Mouse (Mus musculus) adrenal gland, postnatal 25 days (tissue): ENCODE results near the gene Adamts12. TPM values are rescaled to one million over a fixed set of nuclear protein-coding genes. Genes with fewer than 3 reads are reported as not detected.

Experiments
- DNase-seq: peaks from one replicate; pipeline ENCODE4 v3.0.0; 2021; ENCODE audit warnings: mixed read lengths
- long read RNA-seq: library from polyadenylated mRNA; stranded (forward); transcript quantifications from one replicate; pipeline ENCODE4 v2.0.0, GENCODE M21; 2021
- total RNA-seq: library from RNA; stranded (reverse); gene quantifications from 2 replicates; pipeline ENCODE4 v1.2.3, GENCODE M21; 2021

The Adamts12 gene
- 5.6 and 6.4 TPM in 2 replicates for total RNA-seq
- long read RNA-seq: 0 reads

DNA sequence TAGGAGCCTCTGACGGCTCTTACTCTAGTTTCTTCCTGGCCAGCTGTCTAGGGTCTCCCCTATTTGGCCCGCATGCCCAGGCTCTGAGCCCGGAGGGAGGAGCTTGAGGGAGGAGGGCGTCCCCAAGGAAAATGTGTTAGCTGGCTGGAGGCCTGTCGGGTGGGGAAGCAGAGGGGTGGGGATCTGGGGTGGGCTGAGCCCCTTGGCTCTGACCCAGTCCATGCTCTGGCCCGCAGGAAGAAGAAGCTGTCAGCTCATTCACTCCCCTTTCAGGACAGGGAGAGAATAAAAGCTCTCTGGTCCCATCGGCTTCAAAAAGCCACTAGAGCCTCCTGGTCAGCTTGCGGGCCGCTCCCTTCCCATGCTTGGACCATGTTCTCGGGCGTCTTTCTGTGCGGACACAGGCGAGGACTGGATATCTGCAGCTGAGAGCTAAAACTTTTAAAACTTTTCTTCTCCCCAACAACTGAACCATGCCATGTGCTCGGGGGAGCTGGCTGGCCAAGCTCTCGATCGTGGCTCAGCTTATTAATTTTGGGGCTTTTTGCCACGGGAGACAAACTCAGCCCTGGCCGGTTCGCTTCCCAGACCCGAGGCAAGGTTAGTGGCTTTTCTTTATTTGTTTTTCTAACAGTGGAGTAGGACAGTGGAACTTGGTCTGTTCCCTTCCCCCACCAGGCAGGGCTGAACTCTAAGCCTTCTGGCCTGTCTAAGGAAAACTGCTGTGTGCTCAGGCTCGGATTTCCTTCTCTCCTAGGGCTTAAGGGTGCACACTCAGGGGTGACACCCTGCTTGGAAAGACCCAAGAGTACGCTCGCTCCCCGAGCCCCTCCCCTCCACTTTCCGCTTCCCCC is at the start of gene Adamts12:
Gene Adamts12, plus strand, starts transcription at position 233 of the 854 bp plus-strand sequence.
- DNase-seq: peak; percentile 39

- DNase-seq: no peak
Observed at GRCm38 (mm10) chr15:11014931-11015330, 49.7 kb upstream of the Adamts12 start.

- no peak for DNase-seq
Observed at GRCm38 (mm10) chr15:11026801-11027561, 37.6 kb upstream of the Adamts12 start.

DNA sequence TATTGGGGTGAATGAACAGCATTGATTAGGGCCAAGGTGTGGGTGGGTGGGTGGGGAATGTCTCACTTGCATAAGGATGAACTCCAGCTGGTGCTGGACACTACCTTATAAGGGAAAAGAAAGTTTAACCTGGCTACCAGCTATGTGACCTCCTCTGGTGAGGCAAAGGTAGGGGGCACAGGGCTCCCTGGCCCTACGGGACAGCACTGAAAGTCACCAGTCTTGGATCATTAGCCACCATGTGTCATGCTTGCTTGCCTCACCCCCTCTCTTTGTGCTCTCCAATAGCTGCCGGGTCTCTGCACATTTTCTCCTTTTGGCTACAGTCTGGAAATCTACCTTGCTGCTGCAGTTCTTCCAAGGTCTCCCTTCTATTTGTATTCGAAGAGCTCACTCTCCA is 34.4 kb upstream of the Adamts12 start:
- no peak for DNase-seq

- DNase-seq: no peak
Observed at GRCm38 (mm10) chr15:11035947-11036474, 28.6 kb upstream of the Adamts12 start.

DNA sequence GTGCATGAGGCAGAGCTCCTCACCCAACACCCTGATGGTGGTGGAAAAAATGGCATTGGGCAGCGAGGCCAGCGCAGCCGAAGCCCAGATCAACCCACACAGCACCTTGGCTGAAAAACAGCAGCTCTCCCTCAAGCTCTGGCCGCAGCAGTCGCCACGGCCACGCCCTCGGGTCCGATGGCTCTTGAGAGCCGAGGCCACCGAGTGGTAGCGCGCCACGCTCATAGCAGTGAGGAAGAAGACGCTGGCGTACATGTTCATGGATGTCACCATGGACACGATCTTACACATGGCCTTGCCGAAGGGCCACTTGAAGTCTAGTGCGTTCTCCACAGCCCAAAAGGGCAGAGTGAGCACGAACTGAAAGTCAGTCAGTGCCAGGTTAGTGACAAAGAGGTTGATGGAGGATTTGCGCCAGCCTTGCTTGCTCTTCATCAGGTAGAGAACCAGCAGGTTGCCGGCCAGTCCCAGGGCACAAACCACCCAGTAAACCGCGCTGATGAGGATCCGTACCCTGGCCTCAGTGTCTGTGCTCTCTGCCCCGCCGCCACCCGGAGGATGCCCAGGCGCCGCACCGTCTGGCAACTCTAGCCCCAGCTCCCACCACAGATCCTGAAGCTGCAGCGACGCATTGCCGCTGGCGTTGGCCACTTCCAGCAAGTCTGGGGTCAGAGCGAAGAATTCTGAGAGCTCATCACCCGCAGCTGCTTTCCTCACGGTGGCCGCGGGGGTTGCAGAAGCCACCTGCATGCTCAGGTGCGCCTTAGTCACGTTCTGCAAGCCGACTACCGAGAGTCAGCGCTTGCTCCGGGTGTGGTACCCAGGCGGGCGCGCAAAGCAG is 27.8 kb upstream of the Adamts12 start:
- no peak for DNase-seq

DNA sequence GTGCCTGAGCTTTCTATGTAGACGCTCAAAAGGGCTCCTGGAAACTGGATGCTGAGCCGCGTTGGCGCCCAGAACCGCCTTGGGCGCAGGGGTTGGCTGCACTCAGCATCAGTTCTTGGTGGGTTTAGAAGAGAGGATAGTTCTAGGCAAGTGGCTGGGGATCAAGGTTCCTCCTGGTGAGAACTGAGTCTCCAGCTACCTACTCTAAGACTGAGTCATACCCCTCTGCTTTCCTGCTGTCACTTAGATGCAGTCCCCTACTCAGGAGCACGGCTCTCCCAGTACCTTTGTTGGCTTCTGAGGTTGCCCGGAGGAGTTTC is 27.3 kb upstream of the Adamts12 start:
- no peak for DNase-seq

- no peak for DNase-seq
Observed at GRCm38 (mm10) chr15:11037711-11038110, 26.9 kb upstream of the Adamts12 start, which contains the start of gene Rxfp3. TSS of gene Rxfp3 (minus strand) at chr15:11037991.

DNA sequence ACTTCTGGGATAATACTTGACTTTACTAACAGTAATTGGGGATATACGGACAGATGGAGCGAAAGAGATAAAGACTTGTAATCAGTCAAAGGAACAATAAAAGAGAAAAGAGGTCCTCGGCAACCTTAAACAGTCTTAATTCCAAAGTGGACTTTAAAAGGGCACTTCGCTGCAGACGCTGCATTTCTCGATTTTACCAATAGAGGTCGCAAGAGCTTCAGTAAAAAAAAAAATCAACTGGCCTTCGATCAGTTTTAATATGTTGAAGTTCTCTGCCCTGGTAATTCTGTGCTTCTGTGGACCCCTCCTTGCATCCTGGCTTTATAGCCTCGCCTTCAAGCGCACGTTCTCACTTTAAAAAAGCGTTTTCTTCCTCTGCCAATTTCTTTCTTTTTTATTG is 26.1 kb upstream of the Adamts12 start:
- no peak for DNase-seq

DNA sequence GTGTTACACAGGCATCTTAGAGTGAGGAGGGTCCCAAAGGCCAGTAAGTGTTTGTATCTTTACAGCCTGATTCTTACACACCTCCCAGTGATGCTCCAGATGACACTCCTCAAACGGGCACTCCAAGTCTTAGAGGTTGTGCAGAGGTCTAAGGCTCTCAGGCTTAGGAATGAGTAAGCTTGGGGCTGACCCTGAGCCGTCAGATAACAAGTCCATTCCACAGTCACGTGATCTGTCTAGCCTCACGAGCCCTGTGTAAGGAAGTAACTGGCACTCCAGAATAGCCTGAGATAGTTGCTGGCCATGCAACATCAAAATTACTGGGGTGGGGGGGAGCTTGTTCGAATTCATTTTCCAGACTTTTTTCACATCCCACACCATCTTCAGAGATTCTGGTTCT is 24.5 kb upstream of the Adamts12 start:
- no peak for DNase-seq

- DNase-seq: no peak
Observed at GRCm38 (mm10) chr15:11041229-11041628, 23.4 kb upstream of the Adamts12 start.

GRCm38 (mm10) chr15:11042828-11043227 is 21.8 kb upstream of the Adamts12 start:
- no peak for DNase-seq

DNA sequence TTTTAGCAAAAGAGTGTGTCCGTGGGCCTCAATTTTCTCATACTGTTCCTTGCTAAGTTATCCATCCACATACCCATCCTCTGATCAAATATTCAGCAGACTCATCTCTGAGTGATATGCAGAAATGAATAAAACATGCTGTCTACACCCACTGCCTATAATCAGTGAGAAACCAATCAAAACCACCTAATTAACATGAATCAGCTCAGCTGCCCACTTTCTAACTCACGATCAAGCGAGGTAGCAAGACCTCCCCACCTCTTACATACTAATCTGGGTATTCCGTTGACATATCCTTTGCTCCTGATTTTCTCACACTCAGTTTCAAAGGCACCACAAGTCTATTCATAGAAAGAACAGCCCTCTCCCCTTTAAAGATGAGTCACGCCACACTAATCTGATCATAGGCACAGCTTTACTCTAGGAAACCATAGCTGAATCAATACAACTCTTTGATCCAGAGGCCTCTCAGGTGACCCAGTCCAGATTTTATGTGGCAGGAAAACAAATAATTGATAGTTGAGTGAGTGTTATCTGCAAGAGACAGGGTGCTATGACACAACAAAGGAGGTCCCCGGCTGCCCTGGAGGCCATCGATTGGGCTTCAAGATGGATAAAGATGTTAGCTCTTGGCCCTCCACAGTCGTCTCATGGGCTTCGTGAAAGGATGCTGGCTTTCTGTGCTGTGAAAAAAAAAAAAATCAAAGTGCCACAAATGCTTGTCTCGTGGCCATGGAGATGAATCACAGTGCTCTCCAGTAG is 10.7 kb upstream of the Adamts12 start:
- no peak for DNase-seq

GRCm38 (mm10) chr15:11054440-11055080 is 10.0 kb upstream of the Adamts12 start:
- no peak for DNase-seq

DNA sequence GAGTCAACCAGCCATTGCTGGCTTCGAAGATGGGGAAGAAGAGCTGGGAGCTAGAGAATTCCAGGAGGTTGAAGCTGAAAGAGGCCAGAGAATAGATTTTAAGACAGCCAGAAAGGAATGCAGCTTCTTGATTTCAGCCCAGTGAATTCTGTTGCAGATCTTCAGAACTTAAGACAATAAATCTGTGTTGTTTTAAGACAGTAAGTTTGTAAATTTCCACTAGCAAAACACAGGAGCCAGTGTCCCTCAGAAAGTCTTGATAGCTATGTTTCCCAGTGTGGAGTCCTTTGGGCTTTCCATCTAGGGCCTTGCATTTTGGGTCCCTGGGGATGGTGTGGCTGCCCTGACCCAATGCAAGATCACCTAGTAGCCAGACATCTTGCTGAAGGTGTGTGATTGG is 1.7 kb upstream of the Adamts12 start:
- DNase-seq: no peak

DNA sequence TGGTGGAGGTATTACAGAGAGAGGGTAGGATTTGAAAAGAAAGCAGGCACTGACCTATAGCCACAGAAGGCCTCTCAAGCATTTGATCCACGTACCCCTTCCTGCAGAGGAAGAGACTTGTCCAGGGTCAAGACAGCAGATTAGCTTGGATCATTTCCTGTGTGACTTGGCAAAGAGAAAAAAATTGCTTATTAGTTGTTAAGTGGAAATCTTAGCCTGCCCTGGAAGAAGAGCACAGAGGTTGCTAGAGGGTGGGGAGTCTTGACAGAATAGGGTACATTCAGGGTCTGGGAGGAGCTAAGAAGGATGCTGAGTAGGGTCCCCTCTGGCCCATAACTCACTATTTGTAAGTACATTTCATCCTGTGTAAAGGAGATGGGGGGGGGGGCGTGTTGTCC is 431 bp upstream of the Adamts12 start:
- DNase-seq: no peak

GRCm38 (mm10) chr15:11065528-11066171 is 1.1 kb downstream of the Adamts12 start:
- DNase-seq: no peak

DNA sequence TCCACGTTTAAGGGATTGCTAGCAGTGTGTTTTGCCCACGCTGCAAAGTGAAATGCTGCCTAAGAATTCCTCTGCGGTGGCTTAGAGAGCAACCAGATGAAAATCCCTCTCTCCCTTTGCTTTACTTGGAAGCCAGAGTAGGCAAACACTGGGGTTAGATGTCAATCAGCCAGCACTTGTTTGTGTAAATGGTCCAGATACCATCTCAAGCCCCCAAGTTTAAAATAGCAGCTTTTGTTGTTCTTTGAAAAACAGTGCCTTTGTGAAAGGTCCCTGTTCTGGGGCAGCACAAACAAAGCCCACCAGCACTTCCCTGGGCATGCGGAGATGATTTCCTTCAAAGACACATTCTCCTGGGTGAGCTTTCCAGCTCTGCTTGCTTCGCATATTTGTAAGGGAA is 1.7 kb downstream of the Adamts12 start:
- DNase-seq: no peak

- DNase-seq: no peak
Observed at GRCm38 (mm10) chr15:11067891-11068290, 3.3 kb downstream of the Adamts12 start.

DNA sequence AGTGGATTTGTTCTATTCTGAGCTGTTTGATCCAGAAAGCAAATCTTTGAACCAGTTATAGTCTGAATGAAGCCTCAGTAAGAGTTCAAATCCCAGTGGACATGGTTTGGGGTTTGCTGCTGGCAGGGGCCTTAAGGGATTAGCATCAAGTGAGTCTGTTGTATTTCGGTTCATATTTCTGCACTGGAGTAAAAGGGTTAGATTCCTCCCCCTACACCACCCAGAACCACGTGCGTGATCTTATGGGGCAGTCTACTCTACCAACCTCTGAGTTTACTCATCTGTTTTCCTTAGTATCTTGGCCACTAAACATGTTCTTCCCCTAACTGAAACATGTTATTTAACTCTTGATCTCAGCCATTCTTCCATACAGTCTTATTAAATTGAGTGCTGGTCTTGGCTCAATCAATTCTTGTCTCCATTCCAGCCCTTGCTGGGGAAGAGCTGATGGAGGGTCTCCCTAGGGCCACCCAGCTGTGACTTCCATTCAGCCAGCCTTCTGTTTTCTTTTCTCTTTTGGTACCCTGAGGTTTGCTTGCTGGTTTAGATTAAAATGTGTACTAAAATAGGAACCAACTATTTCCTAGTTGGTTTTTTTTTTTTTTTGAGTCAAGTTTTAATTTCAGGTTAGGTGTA is 11.3 kb downstream of the Adamts12 start:
- no peak for DNase-seq
